Mouse (Mus musculus): Measurements from ENCODE around the gene Ube2e2. TPM values are rescaled to one million over a fixed set of nuclear protein-coding genes. Genes with fewer than 3 reads are reported as not detected.
A peak's percentile ranks its signal among the peaks of the same experiment; 100 is the strongest.
"Not testable (repeated sequence)": the region's sequence is repeated elsewhere in the genome, so short reads cannot be mapped to it uniquely, and the experiment has no call there.

Ube2e2 gene
- total and polyA plus RNA-seq, 2 experiments from 2014 or later, result 74.8 to 161 TPM

GRCm38 (mm10) chr14:18754595-18754994 is 139.5 kb downstream of the Ube2e2 start:
- H3K27ac ChIP-seq (ENCODE audit: low read depth, low read length), result no peak overlapping the region
- DNase-seq, result no peak
- no peaks in the 10 kb centered on the region for H3K9me3 ChIP-seq (ENCODE audit: low read length)
- no peak overlapping the region for H3K4me2 ChIP-seq (ENCODE audit: low read depth)
- no peak overlapping the region for H3K9ac ChIP-seq
- no peak overlapping the region for H3K4me3 ChIP-seq (ENCODE audit: low read depth, low read length)
- H3K27me3 ChIP-seq (ENCODE audit: insufficient read depth, low read length), result no peaks in the 10 kb centered on the region
- WGBS, result 94% methylated on average over 2 of the region's 2 CpGs
- ATAC-seq, result no peak
- TF ChIP-seq CTCF (IDR thresholded peaks at IDR 0.05; ENCODE audit: low read depth), result no peak
- 0 out of 2 replicates have a peak, but pooled peaks cover 3% of the 10 kb centered on the region for H3K4me1 ChIP-seq (ENCODE audit: insufficient read depth)
- no peaks in the 10 kb centered on the region for H3K36me3 ChIP-seq (ENCODE audit: insufficient read depth)

- Histone ChIP-seq H3K27me3 (ENCODE audit: insufficient read depth, low read length) (no peaks in the 10 kb centered on the region), H3K9me3 (ENCODE audit: low read length) (no peaks in the 10 kb centered on the region), H3K4me2 (ENCODE audit: low read depth) (no peak overlapping the region), H3K4me3 (ENCODE audit: low read depth, low read length) (no peak overlapping the region), H3K9ac (no peak overlapping the region), H3K27ac (ENCODE audit: low read depth, low read length) (no peak overlapping the region), H3K4me1 (ENCODE audit: insufficient read depth) (0 out of 2 replicates have a peak, but pooled peaks cover 3% of the 10 kb centered on the region), H3K36me3 (ENCODE audit: insufficient read depth) (no peaks in the 10 kb centered on the region)
- no peak for DNase-seq
- no peak for ATAC-seq
- whole genome bisulfite sequencing, result 92% methylated on average over 2 of the region's 2 CpGs
- no peak for TF ChIP-seq CTCF (IDR thresholded peaks at IDR 0.05; ENCODE audit: low read depth)
Observed at GRCm38 (mm10) chr14:18754001-18754400, 140.1 kb downstream of the Ube2e2 start.

GRCm38 (mm10) chr14:18731154-18731553 is 162.9 kb downstream of the Ube2e2 start:
- Histone ChIP-seq H3K27ac (ENCODE audit: low read depth, low read length) (no peak overlapping the region), H3K9me3 (ENCODE audit: low read length) (no peaks in the 10 kb centered on the region), H3K4me1 (ENCODE audit: insufficient read depth) (no peaks in the 10 kb centered on the region), H3K4me2 (ENCODE audit: low read depth) (no peak overlapping the region), H3K27me3 (ENCODE audit: insufficient read depth, low read length) (no peaks in the 10 kb centered on the region), H3K9ac (no peak overlapping the region), H3K4me3 (ENCODE audit: low read depth, low read length) (no peak overlapping the region), H3K36me3 (ENCODE audit: insufficient read depth) (no peaks in the 10 kb centered on the region)
- DNase-seq (no peak), ATAC-seq (peak; percentile 47)
- WGBS, result 59% methylated on average over 4 of the region's 4 CpGs
- TF ChIP-seq CTCF (IDR thresholded peaks at IDR 0.05; ENCODE audit: low read depth), result no peak

GRCm38 (mm10) chr14:18720601-18721591 is 173.2 kb downstream of the Ube2e2 start:
- no peaks in the 10 kb centered on the region for H3K4me1 ChIP-seq (ENCODE audit: insufficient read depth)
- H3K4me3 ChIP-seq (ENCODE audit: low read depth, low read length), result no peak overlapping the region
- no peak overlapping the region for H3K9ac ChIP-seq
- no peak overlapping the region for H3K4me2 ChIP-seq (ENCODE audit: low read depth)
- H3K9me3 ChIP-seq (ENCODE audit: low read length), result no peaks in the 10 kb centered on the region
- H3K27me3 ChIP-seq (ENCODE audit: insufficient read depth, low read length), result no peaks in the 10 kb centered on the region
- ATAC-seq (peak; percentile 62), DNase-seq (no peak)
- H3K36me3 ChIP-seq (ENCODE audit: insufficient read depth), result no peaks in the 10 kb centered on the region
- no peak for TF ChIP-seq CTCF (IDR thresholded peaks at IDR 0.05; ENCODE audit: low read depth)
- WGBS, result 79% methylated on average over 2 of the region's 2 CpGs
- H3K27ac ChIP-seq (ENCODE audit: low read depth, low read length), result no peak overlapping the region

- ATAC-seq, result no peak
- no peak for TF ChIP-seq CTCF (IDR thresholded peaks at IDR 0.05; ENCODE audit: low read depth)
- WGBS, result 85% methylated on average over 1 of the region's 1 CpGs
Observed at GRCm38 (mm10) chr14:18716970-18717369, 177.1 kb downstream of the Ube2e2 start.

GRCm38 (mm10) chr14:18715529-18715928 is 178.5 kb downstream of the Ube2e2 start:
- H3K36me3 ChIP-seq (ENCODE audit: insufficient read depth), result no peaks in the 10 kb centered on the region
- no peak overlapping the region for H3K4me2 ChIP-seq (ENCODE audit: low read depth)
- no peak overlapping the region for H3K27ac ChIP-seq (ENCODE audit: low read depth, low read length)
- DNase-seq (no peak), ATAC-seq (no peak)
- 66% methylated on average over 1 of the region's 1 CpGs for WGBS
- no peaks in the 10 kb centered on the region for H3K27me3 ChIP-seq (ENCODE audit: insufficient read depth, low read length)
- H3K9me3 ChIP-seq (ENCODE audit: low read length), result no peaks in the 10 kb centered on the region
- H3K4me1 ChIP-seq (ENCODE audit: insufficient read depth), result no peaks in the 10 kb centered on the region
- H3K4me3 ChIP-seq (ENCODE audit: low read depth, low read length), result no peak overlapping the region
- no peak overlapping the region for H3K9ac ChIP-seq
- TF ChIP-seq CTCF (IDR thresholded peaks at IDR 0.05; ENCODE audit: low read depth), result no peak

More at GRCm38 (mm10) chr14:18716970-18717369, 177.1 kb downstream of the Ube2e2 start:
- DNase-seq, result no peak
- Histone ChIP-seq H3K9ac (no peak overlapping the region), H3K27me3 (ENCODE audit: insufficient read depth, low read length) (no peaks in the 10 kb centered on the region), H3K9me3 (ENCODE audit: low read length) (no peaks in the 10 kb centered on the region), H3K4me1 (ENCODE audit: insufficient read depth) (no peaks in the 10 kb centered on the region), H3K36me3 (ENCODE audit: insufficient read depth) (no peaks in the 10 kb centered on the region), H3K27ac (ENCODE audit: low read depth, low read length) (no peak overlapping the region), H3K4me3 (ENCODE audit: low read depth, low read length) (no peak overlapping the region), H3K4me2 (ENCODE audit: low read depth) (no peak overlapping the region)

- ATAC-seq, result no peak
- Histone ChIP-seq H3K27ac (ENCODE audit: low read depth, low read length) (no peak overlapping the region), H3K4me2 (ENCODE audit: low read depth) (no peak overlapping the region), H3K9me3 (ENCODE audit: low read length) (no peaks in the 10 kb centered on the region), H3K36me3 (ENCODE audit: insufficient read depth) (no peaks in the 10 kb centered on the region), H3K9ac (no peak overlapping the region), H3K4me3 (ENCODE audit: low read depth, low read length) (no peak overlapping the region), H3K27me3 (ENCODE audit: insufficient read depth, low read length) (no peaks in the 10 kb centered on the region), H3K4me1 (ENCODE audit: insufficient read depth) (no peaks in the 10 kb centered on the region)
- no peak for DNase-seq
- WGBS, result 52% methylated on average over 4 of the region's 4 CpGs
- TF ChIP-seq CTCF (IDR thresholded peaks at IDR 0.05; ENCODE audit: low read depth), result no peak
Observed at GRCm38 (mm10) chr14:18697662-18698225, 196.3 kb downstream of the Ube2e2 start.

GRCm38 (mm10) chr14:18696418-18696817 is 197.6 kb downstream of the Ube2e2 start:
- not testable (repeated sequence) for H3K27ac ChIP-seq (ENCODE audit: low read depth, low read length); H3K36me3 ChIP-seq (ENCODE audit: insufficient read depth); H3K9me3 ChIP-seq (ENCODE audit: low read length); H3K4me3 ChIP-seq (ENCODE audit: low read depth, low read length); ATAC-seq; DNase-seq; H3K4me1 ChIP-seq (ENCODE audit: insufficient read depth); H3K4me2 ChIP-seq (ENCODE audit: low read depth); H3K27me3 ChIP-seq (ENCODE audit: insufficient read depth, low read length); H3K9ac ChIP-seq

Measured in forebrain, postnatal 0 days (tissue).